Mouse (Mus musculus) kidney, embryonic 14.5 days (tissue): ENCODE data around the gene Adarb1. TPM values are rescaled to one million over a fixed set of nuclear protein-coding genes. Genes with fewer than 3 reads are reported as not detected.
"Not testable (repeated sequence)": the region's sequence is repeated elsewhere in the genome, so short reads cannot be mapped to it uniquely, and the experiment has no call there.

Experiments
- ATAC-seq: fragments of 200-750 bp; cut with Nextera tagmentation; 2 replicates; pipeline ENCODE4 v1.8.0; 2017; ENCODE audit warnings: moderate number of reproducible peaks, mild to moderate bottlenecking, moderate TSS enrichment, moderate library complexity; ENCODE audit not compliant: low FRiP score, low TSS enrichment
- H3K27ac ChIP-seq: fragments of 300-500 bp; sonication (generic); 2 replicates; pipeline ENCODE4 v1.5.1; 2014; ENCODE audit warnings: low read depth, mild to moderate bottlenecking, low read length, moderate library complexity, mixed read lengths
- H3K27me3 ChIP-seq: fragments of 300-500 bp; sonication (generic); 2 replicates; pipeline ENCODE4 v1.6.1; 2014; ENCODE audit warnings: mild to moderate bottlenecking, low read length; ENCODE audit not compliant: control insufficient read depth, insufficient read depth
- H3K36me3 ChIP-seq: fragments of 300-500 bp; sonication (generic); 2 replicates; pipeline ENCODE4 v1.6.1; 2014; ENCODE audit warnings: low read length, mixed read lengths; ENCODE audit not compliant: control insufficient read depth, insufficient read depth
- H3K4me1 ChIP-seq: fragments of 300-500 bp; sonication (generic); 2 replicates; pipeline ENCODE4 v1.6.1; 2014; ENCODE audit warnings: low read length, mixed read lengths; ENCODE audit not compliant: control insufficient read depth, insufficient read depth
- H3K4me2 ChIP-seq: fragments of 300-500 bp; sonication (generic); replicated peaks from 2 replicates; pipeline ENCODE4 v1.6.1; 2014; ENCODE audit warnings: low read depth, mild to moderate bottlenecking, low read length
- H3K4me3 ChIP-seq: fragments of 300-500 bp; sonication (generic); 2 replicates; pipeline ENCODE4 v1.5.1; 2014; ENCODE audit warnings: mild to moderate bottlenecking, low read length
- H3K9ac ChIP-seq: fragments of 300-500 bp; sonication (generic); 2 replicates; pipeline ENCODE4 v1.6.1; 2014; ENCODE audit warnings: low read depth, mild to moderate bottlenecking, low read length, moderate library complexity
- H3K9me3 ChIP-seq: fragments of 300-500 bp; sonication (generic); 2 replicates; pipeline ENCODE4 v1.6.1; 2016; ENCODE audit warnings: low read length; ENCODE audit not compliant: control insufficient read depth
- whole genome bisulfite sequencing: fragments of 180-500 bp; shearing (Covaris S2); extraction: QIAGEN DNeasy Blood & Tissue Kit; methylation state at CpG from one replicate; pipeline ENCODE4 v1.1.7; 2014; 5-methylcytosine and 5-hydroxymethylcytosine counted together
- polyA plus RNA-seq: library from polyadenylated mRNA; unstranded; fragments of >200 nt; fragmentation: Nextera tagmentation; extraction: Ambion mirVana; gene quantifications from 2 replicates; pipeline ENCODE4 v1.2.1, GENCODE M21; 2014

The Adarb1 gene
- polyA plus RNA-seq, 1 experiment from 2014 or later, result 7.3 TPM

- no peak overlapping the region for H3K27ac ChIP-seq
- no peak overlapping the region for H3K4me3 ChIP-seq
- H3K36me3 ChIP-seq, result no peaks in the 10 kb centered on the region
- 94% methylated on average over 8 of the region's 8 CpGs for WGBS
- no peak overlapping the region for H3K9ac ChIP-seq
- H3K4me1 ChIP-seq, result no peaks in the 10 kb centered on the region
- no peak for ATAC-seq
- H3K4me2 ChIP-seq, result no peak overlapping the region
- H3K27me3 ChIP-seq, result no peaks in the 10 kb centered on the region
- H3K9me3 ChIP-seq, result no peaks in the 10 kb centered on the region
These were observed 130.4 kb downstream of the Adarb1 start for GRCm38 (mm10) chr10:77287626-77288025.

GRCm38 (mm10) chr10:77284832-77285231, 133.2 kb downstream of the Adarb1 start:
- 61% methylated on average over 6 of the region's 6 CpGs for WGBS
- Histone ChIP-seq H3K4me2 (no peak overlapping the region), H3K27ac (no peak overlapping the region), H3K36me3 (no peaks in the 10 kb centered on the region), H3K4me1 (no peaks in the 10 kb centered on the region), H3K4me3 (no peak overlapping the region), H3K9ac (no peak overlapping the region), H3K9me3 (no peaks in the 10 kb centered on the region), H3K27me3 (no peaks in the 10 kb centered on the region)
- ATAC-seq, result no peak

GRCm38 (mm10) chr10:77282822-77283221, 135.2 kb downstream of the Adarb1 start:
- ATAC-seq, result 0 out of 2 replicates have a peak, but pooled peaks have one; percentile 18
- H3K9ac ChIP-seq, result no peak overlapping the region
- no peak overlapping the region for H3K4me3 ChIP-seq
- H3K9me3 ChIP-seq, result no peaks in the 10 kb centered on the region
- H3K27me3 ChIP-seq, result no peaks in the 10 kb centered on the region
- no peaks in the 10 kb centered on the region for H3K4me1 ChIP-seq
- no peak overlapping the region for H3K4me2 ChIP-seq
- H3K27ac ChIP-seq, result no peak overlapping the region
- WGBS, result 15% methylated on average over 6 of the region's 6 CpGs
- no peaks in the 10 kb centered on the region for H3K36me3 ChIP-seq

GRCm38 (mm10) chr10:77282085-77282484, 136.0 kb downstream of the Adarb1 start:
- H3K9me3 ChIP-seq, H3K36me3 ChIP-seq, H3K4me3 ChIP-seq, H3K4me1 ChIP-seq, H3K9ac ChIP-seq, H3K27me3 ChIP-seq, H3K27ac ChIP-seq, H3K4me2 ChIP-seq, ATAC-seq: not testable (repeated sequence)
- 83% methylated on average over 1 of the region's 1 CpGs for WGBS

- Histone ChIP-seq H3K4me3 (no peak overlapping the region), H3K4me1 (peaks cover 6% of the 10 kb centered on the region; the same call in 1 of the 2 replicates), H3K4me2 (no peak overlapping the region), H3K9me3 (no peaks in the 10 kb centered on the region), H3K27ac (no peak overlapping the region), H3K36me3 (peaks cover 15% of the 10 kb centered on the region), H3K27me3 (no peaks in the 10 kb centered on the region), H3K9ac (no peak overlapping the region)
- ATAC-seq, result no peak
These were observed 144.3 kb downstream of the Adarb1 start for GRCm38 (mm10) chr10:77273798-77274197.

GRCm38 (mm10) chr10:77272980-77273730, 144.9 kb downstream of the Adarb1 start:
- no peak overlapping the region for H3K9ac ChIP-seq
- H3K9me3 ChIP-seq, result no peaks in the 10 kb centered on the region
- H3K36me3 ChIP-seq, result peaks cover 21% of the 10 kb centered on the region
- H3K4me1 ChIP-seq, result peaks cover 6% of the 10 kb centered on the region; the same call in 1 of the 2 replicates
- H3K27ac ChIP-seq, result no peak overlapping the region
- no peak; the same call in 1 of the 2 replicates for ATAC-seq
- WGBS, result 37% methylated on average over 11 of the region's 11 CpGs
- H3K4me3 ChIP-seq, result no peak overlapping the region
- no peak overlapping the region for H3K4me2 ChIP-seq
- H3K27me3 ChIP-seq, result no peaks in the 10 kb centered on the region

GRCm38 (mm10) chr10:77269129-77269528, 148.9 kb downstream of the Adarb1 start:
- H3K4me1 ChIP-seq, result peaks cover 4% of the 10 kb centered on the region; the same call in 1 of the 2 replicates
- peaks cover 62% of the 10 kb centered on the region for H3K36me3 ChIP-seq
- no peaks in the 10 kb centered on the region for H3K9me3 ChIP-seq
- WGBS, result 78% methylated on average over 7 of the region's 7 CpGs
- H3K4me3 ChIP-seq, result no peak overlapping the region
- H3K27ac ChIP-seq, result no peak overlapping the region
- H3K27me3 ChIP-seq, result no peaks in the 10 kb centered on the region
- no peak overlapping the region for H3K4me2 ChIP-seq
- no peak overlapping the region for H3K9ac ChIP-seq
- no peak for ATAC-seq

GRCm38 (mm10) chr10:77267027-77267426, 151.0 kb downstream of the Adarb1 start:
- no peak overlapping the region for H3K4me3 ChIP-seq
- peaks cover 80% of the 10 kb centered on the region for H3K36me3 ChIP-seq
- H3K4me1 ChIP-seq, result no peaks in the 10 kb centered on the region
- no peak overlapping the region for H3K4me2 ChIP-seq
- H3K9me3 ChIP-seq, result no peaks in the 10 kb centered on the region
- H3K9ac ChIP-seq, result no peak overlapping the region
- ATAC-seq, result no peak
- no peak overlapping the region; the same call in 1 of the 2 replicates for H3K27ac ChIP-seq
- 86% methylated on average over 14 of the region's 14 CpGs for WGBS
- no peaks in the 10 kb centered on the region for H3K27me3 ChIP-seq

GRCm38 (mm10) chr10:77266281-77266680, 151.8 kb downstream of the Adarb1 start:
- Histone ChIP-seq H3K9ac (no peak overlapping the region), H3K9me3 (no peaks in the 10 kb centered on the region), H3K27ac (no peak overlapping the region), H3K27me3 (no peaks in the 10 kb centered on the region), H3K4me3 (no peak overlapping the region), H3K36me3 (peaks cover 87% of the 10 kb centered on the region), H3K4me1 (no peaks in the 10 kb centered on the region), H3K4me2 (no peak overlapping the region)
- WGBS, result 75% methylated on average over 8 of the region's 8 CpGs
- ATAC-seq, result no peak
